Mouse (Mus musculus): ENCODE results near the gene Cnr2. TPM values are rescaled to one million over a fixed set of nuclear protein-coding genes. Genes with fewer than 3 reads are reported as not detected.

The Cnr2 gene
- polyA plus RNA-seq, 1 experiment from 2014 or later, result 0.53 TPM

DNA sequence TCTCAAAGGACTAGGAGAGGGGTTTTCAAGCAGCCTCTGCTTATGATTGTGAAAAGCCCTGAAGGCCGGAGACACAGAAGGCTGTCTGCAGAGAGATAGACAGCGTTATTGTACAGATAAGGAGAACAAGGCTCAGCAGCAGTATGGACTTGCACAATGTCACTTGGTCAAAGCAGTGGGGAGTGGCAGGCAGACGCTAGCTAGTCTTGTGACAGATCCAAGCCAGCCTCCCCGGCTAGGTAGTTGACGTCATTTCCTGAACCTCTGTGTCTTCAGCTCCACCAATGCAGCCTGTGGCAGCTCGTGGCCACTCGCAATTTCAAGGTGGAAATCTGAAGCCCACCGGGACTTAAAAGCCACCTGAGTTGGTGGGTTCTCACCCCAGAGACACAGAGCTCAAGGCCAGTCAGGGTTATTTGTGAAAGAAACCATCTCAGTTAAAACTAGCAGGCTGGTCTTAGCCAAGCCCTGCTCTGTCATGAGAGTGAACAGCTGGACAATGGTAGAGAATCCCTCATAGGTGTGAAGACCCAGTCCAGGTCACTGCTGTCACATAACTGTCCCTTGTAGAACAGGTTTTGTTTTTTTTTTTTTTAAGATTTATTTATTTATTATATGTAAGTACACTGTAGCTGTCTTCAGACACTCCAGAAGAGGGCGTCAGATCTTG, 3.3 kb downstream of the Cnr2 start:
- no peak overlapping the region for H3K4me3 ChIP-seq
- no peaks in the 10 kb centered on the region for H3K36me3 ChIP-seq
- peaks cover 6% of the 10 kb centered on the region; the same call in 1 of the 2 replicates for H3K4me1 ChIP-seq
- H3K9me3 ChIP-seq (replicated peaks), result 0 out of 2 replicates have a peak, but pooled peaks cover 2% of the 10 kb centered on the region
- WGBS, result 78% methylated on average over 9 of the region's 9 CpGs
- H3K27me3 ChIP-seq (ENCODE audit: low read depth, poor library complexity, severe bottlenecking), result no peaks in the 10 kb centered on the region
- H3K27ac ChIP-seq, result no peak overlapping the region
- no peak for DNase-seq (ENCODE audit: low spot score)

DNA sequence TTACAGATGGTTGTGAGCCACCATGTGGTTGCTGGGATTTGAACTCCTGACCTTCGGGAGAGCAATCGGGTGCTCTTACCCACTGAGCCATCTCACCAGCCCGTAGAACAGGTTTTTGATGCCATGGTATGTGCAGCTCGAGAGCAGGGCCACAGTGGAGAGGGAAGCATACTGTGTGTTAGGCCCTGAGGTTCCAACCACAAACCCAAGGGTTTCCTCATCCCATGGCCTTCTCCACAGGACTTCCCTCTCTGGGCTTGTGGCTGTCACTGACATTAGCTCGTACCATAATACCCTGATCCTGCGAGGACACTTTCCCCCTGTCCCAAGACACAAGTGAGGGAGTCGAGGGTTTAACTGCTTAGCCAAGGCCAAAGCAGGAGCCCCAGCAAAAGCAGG, 3.9 kb downstream of the Cnr2 start:
- WGBS, result 90% methylated on average over 7 of the region's 7 CpGs
- DNase-seq (ENCODE audit: low spot score), result no peak
- Histone ChIP-seq H3K27me3 (ENCODE audit: low read depth, poor library complexity, severe bottlenecking) (no peaks in the 10 kb centered on the region), H3K4me3 (no peak overlapping the region), H3K27ac (no peak overlapping the region), H3K9me3 (replicated peaks) (0 out of 2 replicates have a peak, but pooled peaks cover 2% of the 10 kb centered on the region), H3K4me1 (peaks cover 6% of the 10 kb centered on the region; the same call in 1 of the 2 replicates), H3K36me3 (no peaks in the 10 kb centered on the region)

DNA sequence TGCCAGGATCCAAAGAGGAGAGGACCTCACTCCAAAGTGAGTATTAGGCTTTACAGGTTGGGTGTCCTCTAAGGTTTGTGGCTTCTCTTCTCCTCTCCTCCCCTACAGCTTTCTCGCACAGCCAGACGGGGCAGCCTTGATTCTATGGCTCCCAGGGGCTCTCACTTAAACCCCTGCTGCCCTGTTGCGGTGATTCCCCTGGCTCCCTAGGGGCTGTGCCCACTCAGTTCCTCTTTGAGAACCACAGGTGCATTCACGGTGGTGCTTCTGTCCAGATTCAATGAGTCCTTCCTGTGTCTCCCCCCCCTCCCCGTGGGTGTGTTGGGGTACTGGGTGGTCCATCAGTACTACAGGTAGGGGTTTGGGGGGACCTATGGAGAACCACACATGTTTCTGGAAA, 4.8 kb downstream of the Cnr2 start:
- WGBS, result 86% methylated on average over 5 of the region's 5 CpGs

DNA sequence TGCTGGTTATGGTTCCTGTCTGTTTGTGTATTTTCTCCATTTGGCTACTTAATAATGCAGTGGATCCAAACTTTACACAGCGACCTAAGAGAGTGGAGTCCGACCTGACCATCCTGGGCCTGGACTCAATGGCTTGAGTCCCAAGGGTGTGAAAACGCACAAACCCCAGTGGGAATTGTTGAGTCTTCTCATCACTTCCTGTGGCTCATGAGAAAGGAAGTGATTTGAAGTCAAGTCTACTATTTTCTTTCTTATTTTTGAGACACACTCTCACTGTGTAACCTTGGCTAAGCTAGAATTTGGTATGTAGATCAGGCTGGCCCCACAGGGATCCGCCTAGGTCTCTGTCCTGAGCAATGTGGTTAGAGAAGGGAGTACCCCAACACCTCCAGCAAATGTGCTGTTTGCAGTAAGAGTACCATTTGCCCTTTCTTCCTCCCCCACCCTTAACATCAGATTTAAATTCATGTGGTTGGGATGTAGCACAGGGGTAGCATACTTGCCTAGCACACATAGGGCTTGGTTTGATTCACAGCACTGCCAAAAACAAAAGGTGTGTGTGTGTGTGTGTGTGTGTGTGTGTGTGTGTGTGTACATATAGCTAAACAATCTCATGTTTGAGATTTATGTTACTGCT, 7.5 kb downstream of the Cnr2 start:
- H3K4me1 ChIP-seq, result peaks cover 6% of the 10 kb centered on the region; the same call in 1 of the 2 replicates
- H3K4me3 ChIP-seq, result no peak overlapping the region
- H3K27me3 ChIP-seq (ENCODE audit: low read depth, poor library complexity, severe bottlenecking), result no peaks in the 10 kb centered on the region
- no peaks in the 10 kb centered on the region for H3K9me3 ChIP-seq (replicated peaks)
- H3K27ac ChIP-seq, result no peak overlapping the region
- 95% methylated on average over 4 of the region's 4 CpGs for WGBS
- no peaks in the 10 kb centered on the region for H3K36me3 ChIP-seq
- DNase-seq (ENCODE audit: low spot score), result no peak

More for the DNA sequence above, 4.8 kb downstream of the Cnr2 start:
- DNase-seq (ENCODE audit: low spot score), result no peak
- H3K27me3 ChIP-seq (ENCODE audit: low read depth, poor library complexity, severe bottlenecking), result no peaks in the 10 kb centered on the region
- no peaks in the 10 kb centered on the region for H3K36me3 ChIP-seq
- H3K9me3 ChIP-seq (replicated peaks), result no peaks in the 10 kb centered on the region
- no peak overlapping the region for H3K4me3 ChIP-seq
- H3K4me1 ChIP-seq, result peaks cover 6% of the 10 kb centered on the region; the same call in 1 of the 2 replicates
- H3K27ac ChIP-seq, result no peak overlapping the region

DNA sequence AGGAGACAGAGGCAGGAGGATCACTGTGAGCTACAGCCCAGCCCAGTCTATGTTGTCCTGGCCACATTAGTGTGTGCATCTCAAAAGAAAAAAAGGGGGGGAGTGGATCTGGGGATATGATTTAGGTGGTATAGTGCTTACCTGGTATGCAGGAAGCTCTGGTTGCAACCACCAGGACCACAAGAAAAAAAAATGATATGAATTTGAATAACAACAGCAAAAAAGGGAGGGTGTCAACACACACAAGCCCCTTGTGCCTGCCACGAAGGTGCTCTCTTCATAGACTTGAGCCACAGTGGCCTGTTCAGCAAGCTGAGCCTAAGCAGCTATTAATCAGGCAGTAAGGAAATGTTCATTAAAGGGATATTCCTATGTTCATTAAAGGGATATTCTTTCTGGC, 9.6 kb downstream of the Cnr2 start:
- H3K4me3 ChIP-seq, result no peak overlapping the region

DNA sequence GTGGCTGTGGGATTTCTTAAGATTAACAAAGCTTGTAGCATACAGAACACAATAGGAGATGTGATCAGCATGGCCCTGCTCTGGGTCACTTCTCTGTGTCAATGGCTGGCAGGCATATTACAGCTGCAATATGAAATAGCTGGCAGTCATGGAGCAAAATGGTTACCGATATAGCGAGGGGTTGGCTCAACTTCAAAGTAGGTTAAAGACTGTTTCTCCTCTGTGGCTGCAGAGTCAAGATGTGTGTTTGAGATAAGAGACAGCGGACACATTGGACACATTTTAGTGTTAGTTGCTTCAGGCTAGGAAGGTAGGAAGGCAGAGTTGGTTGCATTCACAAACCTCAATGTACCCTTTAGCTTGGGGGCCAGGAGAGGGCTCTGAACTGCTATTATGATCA, 11.4 kb downstream of the Cnr2 start:
- Histone ChIP-seq H3K36me3 (no peaks in the 10 kb centered on the region), H3K4me1 (no peaks in the 10 kb centered on the region; the same call in 1 of the 2 replicates), H3K9me3 (replicated peaks) (no peaks in the 10 kb centered on the region), H3K4me3 (no peak overlapping the region), H3K27ac (no peak overlapping the region), H3K27me3 (ENCODE audit: low read depth, poor library complexity, severe bottlenecking) (no peaks in the 10 kb centered on the region)
- WGBS, result 93% methylated on average over 3 of the region's 3 CpGs
- DNase-seq (ENCODE audit: low spot score), result no peak

More for the DNA sequence above, 9.6 kb downstream of the Cnr2 start:
- Histone ChIP-seq H3K4me1 (no peaks in the 10 kb centered on the region; the same call in 1 of the 2 replicates), H3K27ac (no peak overlapping the region), H3K27me3 (ENCODE audit: low read depth, poor library complexity, severe bottlenecking) (no peaks in the 10 kb centered on the region), H3K9me3 (replicated peaks) (no peaks in the 10 kb centered on the region), H3K36me3 (no peaks in the 10 kb centered on the region)
- DNase-seq (ENCODE audit: low spot score), result no peak
- WGBS, result 74% methylated on average over 1 of the region's 1 CpGs

DNA sequence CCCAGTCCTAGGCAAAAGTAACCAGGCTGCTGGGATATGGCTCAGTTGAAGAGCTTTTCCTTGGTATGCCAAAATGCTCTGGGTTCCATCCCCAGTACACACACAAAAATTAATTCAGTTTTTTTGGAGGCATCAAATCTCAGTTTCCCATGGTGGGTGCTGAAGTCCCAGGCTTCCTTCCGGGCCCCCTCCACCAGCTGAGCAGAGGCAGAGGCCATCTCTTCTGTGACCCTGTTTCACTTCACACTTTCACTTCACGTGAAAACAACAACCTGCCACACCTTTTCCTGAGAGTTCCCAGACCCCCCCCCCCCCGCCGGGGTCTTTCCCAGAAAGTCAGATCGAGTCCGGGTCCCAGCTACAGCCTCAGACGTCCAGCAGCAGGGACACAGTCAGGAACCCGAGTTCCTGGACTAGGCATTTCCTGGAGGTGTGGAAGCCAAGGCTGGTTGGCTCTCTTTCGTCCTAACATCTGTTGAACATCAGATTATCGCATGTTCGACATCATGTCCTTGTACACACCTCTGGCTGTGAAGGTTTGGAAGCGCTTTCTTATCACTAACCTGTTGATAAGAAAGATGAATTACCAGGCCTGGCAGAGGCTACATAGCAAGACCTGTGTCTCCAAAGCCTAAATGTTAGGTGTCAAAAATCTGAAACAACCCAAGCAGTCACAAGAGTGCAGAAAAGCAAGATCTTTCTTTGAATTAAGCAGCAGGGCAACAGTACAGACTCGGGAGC, 14.3 kb downstream of the Cnr2 start:
- Histone ChIP-seq H3K27ac (no peak overlapping the region), H3K4me1 (peaks cover 5% of the 10 kb centered on the region), H3K4me3 (no peak overlapping the region), H3K36me3 (no peaks in the 10 kb centered on the region), H3K27me3 (ENCODE audit: low read depth, poor library complexity, severe bottlenecking) (no peaks in the 10 kb centered on the region), H3K9me3 (replicated peaks) (no peaks in the 10 kb centered on the region)
- 62% methylated on average over 13 of the region's 13 CpGs for WGBS
- no peak for DNase-seq (ENCODE audit: low spot score)

DNA sequence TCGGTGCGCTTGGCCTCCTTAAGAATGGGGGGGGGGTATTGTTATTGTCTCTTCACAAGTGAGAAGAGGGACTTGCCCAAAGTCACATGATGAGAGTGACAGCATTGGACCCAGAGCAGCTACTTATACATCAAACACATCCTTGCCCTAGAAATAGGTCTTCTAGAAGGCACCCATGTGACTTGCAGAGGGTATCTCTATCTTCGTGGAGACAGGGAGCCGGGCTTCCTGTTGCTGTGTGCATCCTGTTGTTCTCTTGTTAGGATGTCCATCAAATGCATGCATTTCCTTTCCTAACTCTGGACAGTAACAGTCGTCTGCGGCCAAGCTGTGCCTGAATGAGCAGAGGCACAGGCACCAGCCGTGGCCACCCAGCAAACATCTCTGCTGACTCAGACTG, 16.3 kb downstream of the Cnr2 start:
- no peak overlapping the region for H3K27ac ChIP-seq
- H3K4me1 ChIP-seq, result peaks cover 5% of the 10 kb centered on the region
- H3K4me3 ChIP-seq, result no peak overlapping the region
- H3K27me3 ChIP-seq (ENCODE audit: low read depth, poor library complexity, severe bottlenecking), result no peaks in the 10 kb centered on the region
- H3K9me3 ChIP-seq (replicated peaks), result no peaks in the 10 kb centered on the region
- H3K36me3 ChIP-seq, result no peaks in the 10 kb centered on the region
- WGBS, result 77% methylated on average over 7 of the region's 7 CpGs
- DNase-seq (ENCODE audit: low spot score), result no peak

DNA sequence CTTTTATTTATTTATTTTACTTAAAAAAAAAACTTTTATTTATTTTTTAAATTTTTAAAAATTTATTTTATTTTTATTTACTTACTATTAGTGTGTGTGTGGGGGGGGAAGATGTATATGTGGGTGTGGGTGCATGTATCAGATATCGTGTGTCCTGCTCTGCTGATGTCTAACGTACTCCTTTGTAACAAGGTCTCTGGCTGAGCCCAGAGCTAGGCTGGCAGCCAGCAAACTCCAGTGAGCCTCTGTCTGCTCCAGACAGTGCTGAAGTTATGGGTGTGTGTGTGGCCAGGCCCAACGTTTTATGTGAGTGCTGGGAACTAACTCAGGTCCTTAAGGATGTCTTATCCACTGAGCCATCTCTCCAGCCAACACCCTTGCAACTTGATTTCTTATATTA, 17.0 kb downstream of the Cnr2 start:
- Histone ChIP-seq H3K9me3 (replicated peaks) (no peaks in the 10 kb centered on the region), H3K36me3 (no peaks in the 10 kb centered on the region), H3K4me3 (no peak overlapping the region), H3K27me3 (ENCODE audit: low read depth, poor library complexity, severe bottlenecking) (no peaks in the 10 kb centered on the region), H3K27ac (no peak overlapping the region), H3K4me1 (peaks cover 5% of the 10 kb centered on the region)
- 73% methylated on average over 3 of the region's 3 CpGs for WGBS
- no peak for DNase-seq (ENCODE audit: low spot score)

DNA sequence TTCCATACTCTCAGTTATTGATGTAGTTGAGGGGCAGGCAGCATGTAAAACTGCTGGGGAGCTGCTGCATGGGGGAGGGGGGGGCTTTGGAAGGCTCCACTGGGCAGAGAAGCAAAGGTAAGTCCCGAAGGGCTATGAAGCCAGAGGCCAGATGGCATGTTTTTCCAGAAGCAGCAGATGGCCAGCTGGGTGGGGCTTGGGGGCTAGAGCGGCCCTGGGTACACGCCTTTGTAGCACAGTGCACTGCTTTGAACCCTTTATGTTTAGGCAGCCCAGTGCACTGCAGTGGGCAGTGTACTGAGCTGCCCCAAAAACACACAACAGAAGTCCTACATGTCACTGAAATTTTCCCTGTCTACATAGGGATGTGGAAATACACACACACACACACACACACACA, 17.6 kb downstream of the Cnr2 start:
- no peak overlapping the region for H3K4me3 ChIP-seq

DNA sequence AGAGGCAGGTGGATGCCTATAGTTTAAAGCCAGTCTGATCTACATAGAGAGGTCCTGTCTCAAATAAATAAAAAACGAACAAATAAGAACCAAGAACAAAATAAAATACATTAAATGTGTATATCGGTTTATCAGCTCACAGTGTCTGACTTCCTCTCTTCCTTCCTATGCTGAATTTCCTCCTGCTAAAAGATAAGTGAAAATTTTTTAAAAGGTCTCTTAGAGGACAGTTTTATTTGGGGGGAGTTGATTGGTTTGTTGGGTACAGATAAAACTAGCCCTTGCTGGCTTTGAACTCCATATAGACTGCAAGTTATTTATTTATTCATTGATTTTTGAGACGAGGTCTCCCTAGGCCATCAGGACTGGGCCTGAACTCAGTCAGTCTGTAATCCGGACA, 18.2 kb downstream of the Cnr2 start:
- no peaks in the 10 kb centered on the region for H3K36me3 ChIP-seq
- no peak overlapping the region for H3K27ac ChIP-seq

More for the DNA sequence above, 17.6 kb downstream of the Cnr2 start:
- H3K9me3 ChIP-seq (replicated peaks), result no peaks in the 10 kb centered on the region
- DNase-seq (ENCODE audit: low spot score), result no peak
- no peaks in the 10 kb centered on the region for H3K27me3 ChIP-seq (ENCODE audit: low read depth, poor library complexity, severe bottlenecking)
- H3K4me1 ChIP-seq, result peaks cover 5% of the 10 kb centered on the region
- H3K36me3 ChIP-seq, result no peaks in the 10 kb centered on the region
- 43% methylated on average over 3 of the region's 3 CpGs for WGBS
- 0 out of 2 replicates have a peak overlapping the region, but pooled peaks have one; percentile 9 for H3K27ac ChIP-seq

DNA sequence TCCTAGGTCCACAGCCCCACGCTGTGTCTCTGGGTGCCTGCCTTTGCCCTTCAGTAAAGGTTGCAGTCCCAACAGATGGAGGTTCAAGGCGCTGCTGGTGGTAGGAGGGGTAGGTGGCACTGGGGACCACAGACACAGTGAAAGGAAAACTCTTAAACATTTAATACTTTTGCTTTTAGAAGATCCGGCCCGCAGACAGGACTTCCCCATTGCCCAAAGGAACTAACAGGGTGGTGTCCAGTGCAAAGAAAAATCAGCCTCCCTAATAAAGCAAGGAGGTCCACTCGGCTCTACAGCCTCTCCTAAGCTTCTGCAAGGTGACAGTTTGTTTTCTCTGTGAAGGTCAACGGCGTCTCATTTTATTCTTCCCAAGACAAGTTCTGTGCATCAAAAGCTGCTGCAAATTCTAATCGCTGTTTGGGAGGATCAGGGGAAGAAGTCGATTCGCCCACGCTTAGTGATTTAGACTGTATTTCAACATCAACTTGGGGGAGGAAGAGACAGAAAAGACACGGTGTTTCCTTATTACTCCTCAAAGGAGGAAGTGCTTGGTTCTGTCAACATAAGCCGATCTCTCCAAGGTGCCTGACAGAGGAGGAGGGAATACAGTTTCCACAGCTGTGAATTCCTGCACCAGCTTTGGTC, 23.6 kb downstream of the Cnr2 start:
- Histone ChIP-seq H3K9me3 (replicated peaks) (no peaks in the 10 kb centered on the region), H3K36me3 (peaks cover 9% of the 10 kb centered on the region), H3K4me3 (no peak overlapping the region), H3K27me3 (ENCODE audit: low read depth, poor library complexity, severe bottlenecking) (no peaks in the 10 kb centered on the region), H3K4me1 (peaks cover 10% of the 10 kb centered on the region), H3K27ac (no peak overlapping the region)
- WGBS, result 91% methylated on average over 13 of the region's 13 CpGs
- DNase-seq (ENCODE audit: low spot score), result no peak

More for the DNA sequence above, 18.2 kb downstream of the Cnr2 start:
- Histone ChIP-seq H3K9me3 (replicated peaks) (no peaks in the 10 kb centered on the region), H3K4me3 (no peak overlapping the region), H3K4me1 (peaks cover 5% of the 10 kb centered on the region), H3K27me3 (ENCODE audit: low read depth, poor library complexity, severe bottlenecking) (no peaks in the 10 kb centered on the region)
- DNase-seq (ENCODE audit: low spot score), result no peak
- 77% methylated on average over 4 of the region's 4 CpGs for WGBS

Measured in limb, embryonic 10.5 days (tissue).